9 mouse cellular contexts compared by ENCODE assay signal in the genomic region with DNA sequence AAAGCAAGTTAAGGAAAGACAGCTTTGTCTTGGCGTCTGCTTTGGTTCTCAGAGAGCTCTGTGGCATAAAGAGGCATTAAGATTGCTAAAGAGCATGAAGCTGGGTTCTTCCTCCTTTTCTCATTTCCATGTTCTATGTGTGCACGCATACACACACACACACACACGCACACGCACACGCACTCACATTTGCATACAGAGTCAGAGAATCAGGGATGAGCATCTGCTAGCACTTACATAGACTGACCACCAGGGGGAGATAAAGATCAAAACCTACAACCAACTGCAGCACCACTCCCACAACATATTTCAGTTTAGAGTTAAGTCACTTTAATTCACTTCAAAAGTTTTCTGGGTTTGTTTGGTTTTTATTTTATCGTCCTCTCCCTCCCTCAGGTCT. TPM values are rescaled to one million over a fixed set of nuclear protein-coding genes. Genes with fewer than 3 reads are reported as not detected.
A peak's percentile ranks its signal among the peaks of the same experiment; 100 is the strongest.
DNase-seq lines count a peak whose midpoint lies in the region; ATAC-seq and TF ChIP-seq lines count a peak whose summit lies in the region.
"Had no signal": no experiment of that assay in that cellular context is flagged by ENCODE, and none has a peak within 500 bp of the region (broad histone marks: within the 10 kb centered on the region; RNA-seq: fewer than 3 reads in every experiment).

No protein-coding gene starts in this region.

- peak; percentile 65; the same call in 1 of the 2 replicates for TF ChIP-seq EP300 in CH12.LX (IDR thresholded peaks at IDR 0.05; ENCODE audit: low read length)

- H3K4me2 ChIP-seq in CH12.LX (ENCODE audit: insufficient read depth, low read depth, poor library complexity, severe bottlenecking) = peak overlapping the region; percentile 71; the same call in 1 of the 2 replicates
- H3K4me2 ChIP-seq in hindbrain, embryonic 11.5 days (replicated peaks; ENCODE audit: low read depth, low read length) = no peak overlapping the region; the same call in 1 of the 2 replicates
- peak overlapping the region; percentile 15; the same call in 1 of the 2 replicates for H3K4me2 ChIP-seq in midbrain, embryonic 11.5 days
- H3K4me2 ChIP-seq: limb, embryonic 12.5 days had no signal

- TF ChIP-seq POLR2A in CH12.LX (IDR thresholded peaks at IDR 0.05; ENCODE audit: low read depth, low read length) = no peak
- TF ChIP-seq POLR2A in small intestine, adult 2 months (IDR thresholded peaks at IDR 0.05; ENCODE audit: low read depth, low read length) = no peak

- no peak overlapping the region for H3K4me3 ChIP-seq in CH12.LX (replicated peaks in 1 of 3; ENCODE audit: low read depth in 2 of 3, low read length in 2 of 3, poor library complexity in 1 of 3)
- H3K4me3 ChIP-seq in hindbrain, embryonic 11.5 days (ENCODE audit: low read depth, low read length) = no peak overlapping the region
- no peak overlapping the region for H3K4me3 ChIP-seq in midbrain, embryonic 11.5 days (ENCODE audit: low read depth, low read length)
- no peak overlapping the region for H3K4me3 ChIP-seq in small intestine, adult 2 months (ENCODE audit: low read depth, low read length)
- H3K4me3 ChIP-seq: limb, embryonic 12.5 days had no signal

- WGBS in hindbrain, embryonic 11.5 days = 11% methylated on average over 6 of the region's 6 CpGs
- 8% methylated on average over 6 of the region's 6 CpGs for WGBS in midbrain, embryonic 11.5 days
- WGBS in small intestine, adult 2 months = 4% methylated on average over 6 of the region's 6 CpGs

- ATAC-seq in hindbrain, embryonic 11.5 days (ENCODE audit: low FRiP score) = no peak
- peak; percentile 52; the same call in 1 of the 2 replicates for ATAC-seq in midbrain, embryonic 11.5 days (ENCODE audit: low FRiP score)

- TF ChIP-seq RAD21 in CH12.LX (IDR thresholded peaks at IDR 0.05; ENCODE audit: low read depth, low read length) = peak; percentile 58

- no peaks in the 10 kb centered on the region for H3K36me3 ChIP-seq in CH12.LX (replicated peaks in 1 of 2; ENCODE audit: control insufficient read depth in 1 of 2, insufficient read depth in 1 of 2, low read length in 1 of 2)
- H3K36me3 ChIP-seq in hindbrain, embryonic 11.5 days (ENCODE audit: control insufficient read depth, insufficient read depth, low read length) = no peaks in the 10 kb centered on the region
- H3K36me3 ChIP-seq in midbrain, embryonic 11.5 days (ENCODE audit: control insufficient read depth, insufficient read depth, low read length) = no peaks in the 10 kb centered on the region
- no peaks in the 10 kb centered on the region for H3K36me3 ChIP-seq in small intestine, adult 2 months (ENCODE audit: control insufficient read depth, insufficient read depth, low read length)
- H3K36me3 ChIP-seq: limb, embryonic 12.5 days had no signal

- H3K4me1 ChIP-seq in CH12.LX (ENCODE audit: control insufficient read depth in 1 of 2, insufficient read depth in 2 of 2) = peaks cover 4 to 6% of the 10 kb centered on the region in 2 experiments; a peak in 3 of 4 replicates
- no peaks in the 10 kb centered on the region for H3K4me1 ChIP-seq in hindbrain, embryonic 11.5 days (replicated peaks; ENCODE audit: control insufficient read depth, insufficient read depth, low read length)
- no peaks in the 10 kb centered on the region for H3K4me1 ChIP-seq in midbrain, embryonic 11.5 days (ENCODE audit: control insufficient read depth, insufficient read depth, low read length)
- H3K4me1 ChIP-seq in small intestine, adult 2 months (ENCODE audit: control insufficient read depth, insufficient read depth, insufficient read length, low read length) = no peaks in the 10 kb centered on the region
- H3K4me1 ChIP-seq: limb, embryonic 12.5 days had no signal

- peaks cover 52% of the 10 kb centered on the region for H3K27me3 ChIP-seq in CH12.LX (replicated peaks)
- no peaks in the 10 kb centered on the region for H3K27me3 ChIP-seq in hindbrain, embryonic 11.5 days (ENCODE audit: control insufficient read depth, insufficient read depth, low read length)
- H3K27me3 ChIP-seq in midbrain, embryonic 11.5 days (ENCODE audit: control insufficient read depth, insufficient read depth, low read length) = no peaks in the 10 kb centered on the region
- no peaks in the 10 kb centered on the region for H3K27me3 ChIP-seq in small intestine, adult 2 months (ENCODE audit: control insufficient read depth, insufficient read depth, low read length)

- DNase-seq in adrenal gland, postnatal 14 days = peak; percentile 55
- no peak for DNase-seq in adrenal gland, postnatal 4 days (ENCODE audit: low spot score in 2 of 2)
- peak; percentile 88 for DNase-seq in CH12.LX (ENCODE audit: extremely low read depth)
- peak; percentile 74 for DNase-seq in embryo, embryonic 10 days (ENCODE audit: low spot score)
- DNase-seq in hindbrain, embryonic 11.5 days (ENCODE audit: low spot score) = peak; percentile 76
- peak; percentile 65 for DNase-seq in layer of hippocampus, adult 9-11 months
- DNase-seq in midbrain, embryonic 11.5 days (ENCODE audit: low spot score, missing footprints) = peak; percentile 96

- H3K79me2 ChIP-seq in CH12.LX (replicated peaks; ENCODE audit: control insufficient read depth, extremely low read depth, insufficient read depth, poor library complexity, severe bottlenecking) = no peaks in the 10 kb centered on the region

- in situ Hi-C loops in CH12.LX (cut with MboI; ENCODE audit: low pct_ligation_motif_present, low pct_unique_long_range_greater_than_20kb, low sequenced_read_pairs) = loop anchor here (5.0 kb wide), 1 partner anchor 193 kb away; no protein-coding TSS in a partner anchor

- dilution Hi-C loops in CH12.LX (cut with MboI; ENCODE audit: extremely low pct_ligation_motif_present, extremely low pct_unique_long_range_greater_than_20kb, low sequenced_read_pairs) = no loop called here

- TF ChIP-seq CTCF in CH12.LX (conservative IDR thresholded peaks at IDR 0.05 in 1 of 2, IDR thresholded peaks at IDR 0.05 in 1 of 2; ENCODE audit: low read depth in 2 of 2, low read length in 2 of 2) = peak; percentile 89 to 91
- TF ChIP-seq CTCF in small intestine, adult 2 months (IDR thresholded peaks at IDR 0.05; ENCODE audit: extremely low read depth, insufficient read length, insufficient replicate concordance, low read depth, low read length) = 0 out of 2 replicates have a peak, but pooled peaks have one; percentile 6

- H3K9ac ChIP-seq in CH12.LX (ENCODE audit: insufficient read depth, low read depth) = no peak overlapping the region
- H3K9ac ChIP-seq in hindbrain, embryonic 11.5 days (ENCODE audit: low read depth, low read length) = no peak overlapping the region
- no peak overlapping the region for H3K9ac ChIP-seq in midbrain, embryonic 11.5 days (ENCODE audit: low read length)

- no peak overlapping the region for H3K27ac ChIP-seq in CH12.LX (ENCODE audit: insufficient read depth, low read depth)
- H3K27ac ChIP-seq in hindbrain, embryonic 11.5 days (ENCODE audit: low read depth, low read length) = no peak overlapping the region
- no peak overlapping the region for H3K27ac ChIP-seq in midbrain, embryonic 11.5 days (ENCODE audit: low read depth, low read length)
- no peak overlapping the region for H3K27ac ChIP-seq in small intestine, adult 2 months (ENCODE audit: insufficient read depth, low read depth, low read length)
- H3K27ac ChIP-seq: limb, embryonic 12.5 days had no signal

- no peaks in the 10 kb centered on the region for H3K9me3 ChIP-seq in CH12.LX (replicated peaks; ENCODE audit: low read length)
- no peaks in the 10 kb centered on the region for H3K9me3 ChIP-seq in hindbrain, embryonic 11.5 days (ENCODE audit: control insufficient read depth, low read length)
- H3K9me3 ChIP-seq in midbrain, embryonic 11.5 days (ENCODE audit: control insufficient read depth, low read length) = no peaks in the 10 kb centered on the region
- H3K9me3 ChIP-seq: limb, embryonic 12.5 days had no signal

RNA-seq across cellular contexts. Expression of a gene that starts 3.6 kb away (rescaled TPM):
- 0.11 TPM in 1 of 2 replicates, not detected in the other for total RNA-seq in adrenal gland, postnatal 14 days (2021)
- total RNA-seq in adrenal gland, postnatal 4 days (2021) = not detected
- total RNA-seq in CH12.LX (2012; rRNA removed) = not detected in 2 replicates
- not detected in 2 replicates for total RNA-seq in CH12.LX (2014; rRNA removed)
- polyA plus RNA-seq in CH12.LX (2012; ENCODE audit: insufficient read length, low read depth) = 0.08 and 0.10 TPM in 2 replicates
- not detected in 2 replicates for polyA plus RNA-seq in hindbrain, embryonic 11.5 days (2014; fragmentation: Nextera tagmentation; extraction: Ambion mirVana)
- not detected in 2 replicates for polyA plus RNA-seq in midbrain, embryonic 11.5 days (2014; fragmentation: Nextera tagmentation; extraction: Ambion mirVana)
- polyA plus RNA-seq in small intestine, adult 2 months (2012; rRNA removed) = 0.25 and 0.41 TPM in 2 replicates
- polyA plus RNA-seq: limb, embryonic 12.5 days had no signal

RNA-seq across cellular contexts. Expression of a gene that starts 14.0 kb away (rescaled TPM):
- 1.0 and 2.0 TPM in 2 replicates for total RNA-seq in adrenal gland, postnatal 14 days (2021)
- under 1 TPM; 0.25 to 0.48 TPM for total RNA-seq in adrenal gland, postnatal 4 days (2021)
- total RNA-seq in CH12.LX (2012; rRNA removed) (not detected in 2 replicates), CH12.LX (2014; rRNA removed) (not detected in 2 replicates)
- not detected in 2 replicates for polyA plus RNA-seq in CH12.LX (2012; ENCODE audit: insufficient read length, low read depth)
- polyA plus RNA-seq in hindbrain, embryonic 11.5 days (2014; fragmentation: Nextera tagmentation; extraction: Ambion mirVana) = not detected in 2 replicates
- polyA plus RNA-seq in midbrain, embryonic 11.5 days (2014; fragmentation: Nextera tagmentation; extraction: Ambion mirVana) = not detected in 2 replicates
- 0.49 and 75.8 TPM in 2 replicates for polyA plus RNA-seq in small intestine, adult 2 months (2012; rRNA removed)
- polyA plus RNA-seq: limb, embryonic 12.5 days had no signal

RNA-seq across cellular contexts. Expression of a gene that starts 21.8 kb away (rescaled TPM):
- total RNA-seq in adrenal gland, postnatal 14 days (2021) = 114 TPM in 2 replicates
- total RNA-seq in adrenal gland, postnatal 4 days (2021) = 100 to 1,000 TPM; 137 to 147 TPM
- total RNA-seq in CH12.LX (2012; rRNA removed) = 291 and 337 TPM in 2 replicates
- 163 and 166 TPM in 2 replicates for total RNA-seq in CH12.LX (2014; rRNA removed)
- 345 and 354 TPM in 2 replicates for polyA plus RNA-seq in CH12.LX (2012; ENCODE audit: insufficient read length, low read depth)
- polyA plus RNA-seq in hindbrain, embryonic 11.5 days (2014; fragmentation: Nextera tagmentation; extraction: Ambion mirVana) = 154 and 155 TPM in 2 replicates
- 142 and 155 TPM in 2 replicates for polyA plus RNA-seq in midbrain, embryonic 11.5 days (2014; fragmentation: Nextera tagmentation; extraction: Ambion mirVana)
- 86.4 and 139 TPM in 2 replicates for polyA plus RNA-seq in small intestine, adult 2 months (2012; rRNA removed)

RNA-seq across cellular contexts. Expression of a gene that starts 34.4 kb away (rescaled TPM):
- 25.4 and 31.6 TPM in 2 replicates for total RNA-seq in adrenal gland, postnatal 14 days (2021)
- 10 to 100 TPM; 12.0 to 14.5 TPM for total RNA-seq in adrenal gland, postnatal 4 days (2021)
- not detected in 2 replicates for total RNA-seq in CH12.LX (2012; rRNA removed)
- total RNA-seq in CH12.LX (2014; rRNA removed) = not detected in 2 replicates
- polyA plus RNA-seq in CH12.LX (2012; ENCODE audit: insufficient read length, low read depth) = not detected in 2 replicates
- not detected in 2 replicates for polyA plus RNA-seq in hindbrain, embryonic 11.5 days (2014; fragmentation: Nextera tagmentation; extraction: Ambion mirVana)
- not detected in 2 replicates for polyA plus RNA-seq in midbrain, embryonic 11.5 days (2014; fragmentation: Nextera tagmentation; extraction: Ambion mirVana)
- polyA plus RNA-seq in small intestine, adult 2 months (2012; rRNA removed) = not detected in 2 replicates
- polyA plus RNA-seq: limb, embryonic 12.5 days had no signal

RNA-seq across cellular contexts. Expression of a gene that starts 35.1 kb away (rescaled TPM):
- total RNA-seq in adrenal gland, postnatal 14 days (2021) = 15.0 and 17.2 TPM in 2 replicates
- total RNA-seq in adrenal gland, postnatal 4 days (2021) = 10 to 100 TPM; 23.3 to 26.6 TPM
- total RNA-seq in CH12.LX (2012; rRNA removed) (1.8 and 2.0 TPM in 2 replicates), CH12.LX (2014; rRNA removed) (24.2 and 26.0 TPM in 2 replicates)
- 3.0 and 9.8 TPM in 2 replicates for polyA plus RNA-seq in CH12.LX (2012; ENCODE audit: insufficient read length, low read depth)
- 0.85 and 1.8 TPM in 2 replicates for polyA plus RNA-seq in hindbrain, embryonic 11.5 days (2014; fragmentation: Nextera tagmentation; extraction: Ambion mirVana)
- 1.3 and 1.4 TPM in 2 replicates for polyA plus RNA-seq in midbrain, embryonic 11.5 days (2014; fragmentation: Nextera tagmentation; extraction: Ambion mirVana)
- polyA plus RNA-seq in small intestine, adult 2 months (2012; rRNA removed) = not detected in 2 replicates

Comparison
In these comparisons a context has a peak if more than half of its experiments do, and no peak if none do; other contexts are left out.
1. DNase-seq: peak in adrenal gland, postnatal 14 days (single experiment), CH12.LX (single experiment), embryo, embryonic 10 days (single experiment), hindbrain, embryonic 11.5 days (single experiment), layer of hippocampus, adult 9-11 months (single experiment) and midbrain, embryonic 11.5 days (single experiment); none in adrenal gland, postnatal 4 days (0 of 2).